Mouse (Mus musculus): ENCODE results near the gene Hand1.
A peak's percentile ranks its signal among the peaks of the same experiment; 100 is the strongest.
"Not testable (repeated sequence)": the region's sequence is repeated elsewhere in the genome, so short reads cannot be mapped to it uniquely, and the experiment has no call there.

The Hand1 gene

GRCm38 (mm10) chr11:57833296-57833977 lies 819 bp upstream of the Hand1 start:
- no peak for DNase-seq (ENCODE audit: low spot score in 2 of 2)

DNA sequence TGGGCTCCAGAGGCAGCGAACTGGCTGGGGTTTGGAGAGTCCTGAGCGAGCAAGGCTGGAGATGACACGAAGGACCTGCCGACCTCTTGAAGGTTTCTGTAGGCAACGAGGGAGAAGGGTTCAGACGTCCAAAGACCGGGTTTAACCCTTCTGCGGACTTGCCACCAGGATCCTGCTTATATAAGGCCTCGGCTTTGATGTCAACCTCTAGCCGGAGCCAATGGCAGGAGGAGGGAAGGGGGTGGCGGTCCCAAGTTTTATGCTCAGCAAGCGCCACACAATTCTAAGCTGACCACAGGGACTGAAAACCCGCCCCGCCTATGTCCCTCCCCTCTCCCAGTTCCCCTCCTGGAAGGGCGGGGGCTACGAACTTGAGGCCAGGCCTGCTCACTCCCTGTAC lies 757 bp downstream of the Hand1 start:
- DNase-seq (ENCODE audit: low spot score in 2 of 2): no peak

GRCm38 (mm10) chr11:57831281-57831781 lies 1.3 kb downstream of the Hand1 start:
- no peak for DNase-seq (ENCODE audit: low spot score in 2 of 2)

GRCm38 (mm10) chr11:57829871-57830775 lies 2.5 kb downstream of the Hand1 start:
- DNase-seq (ENCODE audit: low spot score in 2 of 2): no peak

GRCm38 (mm10) chr11:57828955-57829870 lies 3.4 kb downstream of the Hand1 start:
- DNase-seq (ENCODE audit: low spot score in 2 of 2): no peak

- no peak for DNase-seq (ENCODE audit: low spot score in 2 of 2)
These were observed 4.6 kb downstream of the Hand1 start for GRCm38 (mm10) chr11:57827915-57828545.

DNA sequence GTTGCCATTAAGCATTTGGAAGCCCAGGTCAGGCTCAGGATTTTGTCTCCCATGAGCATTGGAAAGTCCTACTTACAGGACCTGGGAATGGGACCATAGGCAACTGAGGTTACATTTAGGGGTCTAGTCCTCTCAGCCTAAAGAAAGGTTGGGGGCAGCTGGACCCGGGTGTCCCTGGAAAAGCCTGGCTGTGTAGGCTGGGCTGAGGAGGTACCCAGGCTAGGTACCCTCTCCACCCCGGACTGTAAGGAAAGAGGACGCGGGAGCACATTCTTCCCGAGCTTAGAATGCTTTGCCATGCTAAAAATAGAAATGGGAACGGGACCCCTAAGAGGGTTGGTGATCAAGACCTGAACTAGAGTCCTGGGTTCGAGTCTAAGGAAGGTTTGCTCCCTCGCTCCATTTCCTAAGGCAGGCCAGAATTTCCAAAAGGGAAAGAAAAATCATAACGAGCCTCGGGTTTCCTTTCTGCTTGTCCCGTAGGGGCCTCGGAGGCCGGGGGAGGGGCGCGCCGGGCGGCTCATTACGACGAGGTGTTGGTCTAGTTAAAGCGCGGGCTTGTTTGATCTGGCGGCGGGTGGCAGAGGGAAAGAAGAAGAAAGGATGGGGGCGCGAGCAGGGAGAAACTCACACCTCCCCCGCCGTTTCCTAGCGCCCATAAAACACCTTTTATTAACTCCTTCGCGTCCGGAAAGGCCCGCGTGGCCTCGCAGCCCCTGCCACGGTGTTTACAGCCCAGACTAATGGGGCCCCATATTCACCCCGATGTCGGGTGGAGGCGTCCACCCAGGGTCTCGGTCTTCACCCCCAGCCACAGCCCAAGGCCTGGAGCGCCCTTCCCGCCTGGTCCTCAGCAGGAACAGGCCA lies 5.3 kb downstream of the Hand1 start:
- no peak for DNase-seq (ENCODE audit: low spot score in 2 of 2)

GRCm38 (mm10) chr11:57825234-57825633 lies 7.4 kb downstream of the Hand1 start:
- DNase-seq (ENCODE audit: low spot score in 2 of 2): not testable (repeated sequence)

DNA sequence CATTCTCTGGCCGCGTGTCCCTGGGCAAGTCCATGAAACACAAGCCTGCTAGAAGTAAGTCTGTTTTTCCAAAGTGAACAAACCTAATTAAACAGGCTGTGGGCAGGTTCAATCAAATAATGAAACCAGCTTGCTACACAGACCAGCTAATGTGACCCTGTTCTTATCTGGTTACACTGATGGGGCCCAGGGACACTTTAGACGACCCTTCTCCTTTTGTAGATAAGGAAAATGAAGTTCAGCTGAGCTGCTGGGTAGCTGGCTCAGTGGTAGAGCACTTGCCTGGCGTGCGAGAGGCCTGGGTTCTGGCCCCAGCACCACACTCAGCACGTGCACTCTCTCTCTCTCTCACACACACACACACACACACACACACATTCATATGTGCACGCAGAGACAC lies 8.9 kb downstream of the Hand1 start:
- no peak for DNase-seq (ENCODE audit: low spot score in 2 of 2)

- DNase-seq (ENCODE audit: low spot score in 2 of 2): not testable (repeated sequence)
These were observed 9.5 kb downstream of the Hand1 start for GRCm38 (mm10) chr11:57823159-57823558.

DNA sequence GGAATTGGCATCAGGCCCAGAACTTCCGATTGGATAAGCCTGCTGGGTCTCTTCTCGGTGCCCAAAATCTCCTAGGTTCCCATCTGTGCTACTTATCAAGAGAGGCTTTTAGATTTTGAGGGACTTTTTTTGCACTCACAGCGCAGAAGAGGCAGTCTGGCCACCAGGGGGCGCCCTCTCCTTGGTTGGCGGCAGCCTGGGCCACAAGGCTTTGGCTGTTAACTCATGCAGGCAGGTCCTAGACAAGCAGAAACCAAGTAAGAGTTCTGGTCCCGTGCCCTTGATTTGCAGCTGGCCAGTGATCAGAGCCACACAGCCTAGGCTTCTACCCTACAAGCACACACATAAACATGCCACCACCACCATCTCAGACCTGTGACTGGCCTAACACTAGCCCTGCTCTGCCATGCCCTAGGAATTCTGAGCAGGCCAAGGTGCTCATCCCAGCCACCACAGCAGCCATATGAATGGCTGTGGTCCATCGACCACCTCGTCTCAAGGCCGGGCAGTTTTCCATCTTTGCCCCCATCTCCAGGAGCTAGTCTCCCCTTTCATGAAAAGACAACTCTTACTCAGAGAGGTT lies 12.5 kb downstream of the Hand1 start:
- DNase-seq (ENCODE audit: low spot score in 2 of 2): peak; percentile 79 to 87

- no peak for DNase-seq (ENCODE audit: low spot score in 2 of 2)
These were observed 14.4 kb downstream of the Hand1 start for GRCm38 (mm10) chr11:57818189-57818588.

DNA sequence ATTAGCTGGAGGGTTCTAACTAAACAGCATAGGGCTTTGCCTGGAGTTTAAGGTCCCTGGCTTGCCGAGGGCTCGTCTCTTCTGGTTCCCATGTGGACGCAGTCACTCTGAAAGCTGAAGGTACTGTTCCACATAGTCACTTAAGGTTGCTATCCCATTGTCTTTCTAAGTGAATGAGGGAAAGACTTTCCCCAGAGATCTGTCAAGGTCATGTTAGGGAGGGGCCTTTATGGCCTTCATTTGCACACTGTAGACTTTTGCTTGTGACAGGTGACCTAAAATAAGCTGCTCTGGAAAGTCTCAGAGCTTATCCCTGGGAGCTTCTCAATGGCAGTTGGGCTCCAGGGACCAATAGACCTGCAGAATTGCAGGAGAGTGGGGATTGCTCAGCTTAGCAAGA lies 19.0 kb downstream of the Hand1 start:
- no peak for DNase-seq (ENCODE audit: low spot score in 2 of 2)

DNA sequence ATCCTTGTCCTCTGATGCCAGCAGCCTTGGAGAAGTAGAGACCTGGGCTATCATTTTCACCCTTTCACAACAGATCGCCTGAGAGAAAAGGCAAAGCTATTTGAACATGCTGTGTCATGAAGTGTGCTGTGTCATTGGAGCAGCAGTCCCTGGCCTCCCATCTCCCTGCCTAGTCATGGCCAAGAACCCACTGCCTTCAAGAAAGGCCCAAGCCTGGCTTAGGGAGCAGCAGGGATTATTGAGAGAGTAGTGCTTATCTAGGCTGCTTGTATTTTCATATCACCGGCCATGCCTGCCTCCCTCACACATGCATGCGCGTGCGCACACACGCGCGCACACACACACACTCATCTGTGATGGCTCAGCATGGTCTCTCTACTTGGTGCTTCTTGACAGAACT lies 20.4 kb downstream of the Hand1 start:
- DNase-seq (ENCODE audit: low spot score in 2 of 2): no peak

GRCm38 (mm10) chr11:57811006-57811405 lies 21.6 kb downstream of the Hand1 start:
- DNase-seq (ENCODE audit: low spot score in 2 of 2): no peak

GRCm38 (mm10) chr11:57809732-57810098 lies 22.9 kb downstream of the Hand1 start:
- no peak for DNase-seq (ENCODE audit: low spot score in 2 of 2)

DNA sequence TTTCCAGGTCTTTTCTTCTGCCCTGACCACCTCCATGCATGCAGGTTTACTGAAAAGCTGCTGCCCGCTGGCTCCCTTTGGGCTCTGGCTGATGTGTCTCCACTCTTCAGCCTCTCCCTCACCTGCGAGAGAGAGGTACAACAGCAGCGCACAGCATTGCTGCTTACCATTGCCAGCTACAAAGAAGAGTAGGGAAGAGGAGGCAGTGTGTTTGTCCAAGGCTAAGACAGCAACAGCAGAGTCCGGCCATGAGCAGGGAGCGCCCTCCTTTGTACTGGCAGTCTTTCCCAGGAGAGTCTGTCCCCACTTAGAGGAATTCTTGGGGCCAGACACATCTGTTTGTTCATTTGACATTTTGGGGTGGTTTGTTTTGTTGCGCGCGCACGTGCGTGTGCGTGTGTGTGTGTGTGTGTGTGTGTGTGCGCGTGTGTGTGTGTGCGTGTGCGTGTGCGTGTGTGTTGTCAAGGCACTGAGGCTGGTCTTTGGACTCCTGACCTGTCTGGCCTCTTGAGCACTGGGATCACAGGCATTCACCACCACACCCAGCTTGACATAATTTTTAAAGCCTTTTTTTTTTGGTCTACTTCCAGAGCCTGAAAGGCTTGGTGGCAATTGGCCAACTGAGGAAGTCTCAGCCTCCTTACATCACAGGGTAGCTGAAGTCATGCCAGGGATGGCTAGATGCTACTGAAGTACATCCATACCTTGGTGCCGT lies 23.4 kb downstream of the Hand1 start:
- no peak for DNase-seq (ENCODE audit: low spot score in 2 of 2)

GRCm38 (mm10) chr11:57805047-57805446 lies 27.6 kb downstream of the Hand1 start:
- no peak for DNase-seq (ENCODE audit: low spot score in 2 of 2)

DNA sequence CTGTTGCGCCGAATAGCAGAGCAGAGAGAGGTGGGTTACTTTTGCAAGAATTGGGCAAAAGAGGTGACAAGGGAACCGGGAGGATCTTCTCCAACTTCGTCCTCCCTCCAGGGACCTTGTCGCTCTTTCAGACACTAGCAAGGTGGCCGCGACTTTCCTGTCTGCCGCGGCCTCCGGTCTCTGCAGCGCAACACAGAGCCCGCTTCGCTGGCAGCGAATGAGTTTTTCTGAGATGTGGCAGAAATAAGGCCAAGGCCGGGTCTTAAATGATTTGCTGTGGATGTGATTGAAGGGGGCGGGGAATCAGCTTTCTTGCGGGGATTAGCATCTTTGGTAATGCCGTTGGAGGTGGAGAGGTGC lies 30.1 kb downstream of the Hand1 start:
- DNase-seq (ENCODE audit: low spot score in 2 of 2): no peak

Measured in cerebellum, postnatal 4 days (tissue).